Mouse (Mus musculus) layer of hippocampus, adult 9-11 months (tissue): ENCODE results near the gene Hpn.
A peak's percentile ranks its signal among the peaks of the same experiment; 100 is the strongest.

Experiments
- DNase-seq: peaks from one replicate; pipeline ENCODE4 v3.0.0; 2022

Hpn gene

DNA sequence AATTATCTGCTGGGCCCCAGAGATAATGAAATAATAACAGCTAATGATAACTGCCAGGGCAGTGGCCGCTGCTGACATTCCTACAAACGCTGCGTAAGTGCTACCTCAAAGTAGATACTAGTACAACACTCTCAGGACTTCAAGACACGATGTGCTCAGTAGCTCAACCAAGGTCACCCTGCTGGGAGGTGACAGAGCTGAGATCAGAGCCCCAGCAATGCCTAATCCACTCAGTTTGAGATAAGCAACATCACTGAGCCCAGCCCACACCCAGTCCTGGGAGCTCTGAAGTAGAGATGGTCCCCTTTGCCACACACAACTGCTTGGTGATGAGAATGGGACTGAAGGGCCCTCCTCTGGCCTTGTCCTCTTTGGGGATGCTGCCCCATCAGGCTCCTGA is 25.2 kb upstream of the Hpn start:
- no peak for DNase-seq

DNA sequence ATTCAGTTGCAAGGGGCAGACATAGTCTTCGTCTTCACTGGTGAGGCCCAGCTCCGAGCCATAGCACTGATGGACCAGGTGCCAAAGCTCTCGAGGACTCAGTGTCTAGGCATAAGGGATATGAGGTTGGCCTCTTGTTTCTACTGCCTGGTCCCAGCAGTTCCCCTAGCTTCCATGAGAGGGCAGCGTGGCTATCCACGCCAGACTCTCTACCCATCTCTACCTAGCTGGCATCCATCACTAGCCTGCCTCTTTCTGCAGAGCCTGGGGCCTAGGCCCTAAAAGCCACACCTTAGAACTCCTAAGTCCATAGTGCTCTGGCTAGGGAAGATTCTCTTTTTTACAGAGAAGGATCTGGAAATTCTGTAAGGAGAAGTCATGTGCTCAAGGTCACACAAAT is 24.7 kb upstream of the Hpn start:
- DNase-seq = no peak

- DNase-seq = no peak
Observed at GRCm38 (mm10) chr7:31135717-31136116, 20.6 kb upstream of the Hpn start.

GRCm38 (mm10) chr7:31131866-31132265 is 16.8 kb upstream of the Hpn start:
- no peak for DNase-seq

DNA sequence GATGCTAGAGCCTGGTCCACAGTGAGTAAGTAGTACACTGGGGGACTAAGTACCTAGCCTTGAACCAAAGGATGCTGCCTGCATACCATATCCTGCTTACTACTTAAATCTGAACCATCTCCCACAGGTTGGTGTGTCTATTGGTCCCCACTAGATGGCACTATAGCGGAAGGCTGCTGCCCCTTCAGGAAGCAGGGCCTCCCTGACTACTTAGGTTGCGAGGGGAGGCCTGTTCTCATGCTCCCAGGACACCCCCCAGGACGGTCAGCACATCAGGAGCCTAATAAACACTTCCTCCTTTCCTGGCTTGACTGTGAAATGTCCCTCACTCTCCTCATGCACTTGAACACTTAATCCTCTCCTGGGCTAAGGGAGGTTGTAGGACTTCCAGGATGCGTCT is 15.8 kb upstream of the Hpn start:
- DNase-seq = no peak

DNA sequence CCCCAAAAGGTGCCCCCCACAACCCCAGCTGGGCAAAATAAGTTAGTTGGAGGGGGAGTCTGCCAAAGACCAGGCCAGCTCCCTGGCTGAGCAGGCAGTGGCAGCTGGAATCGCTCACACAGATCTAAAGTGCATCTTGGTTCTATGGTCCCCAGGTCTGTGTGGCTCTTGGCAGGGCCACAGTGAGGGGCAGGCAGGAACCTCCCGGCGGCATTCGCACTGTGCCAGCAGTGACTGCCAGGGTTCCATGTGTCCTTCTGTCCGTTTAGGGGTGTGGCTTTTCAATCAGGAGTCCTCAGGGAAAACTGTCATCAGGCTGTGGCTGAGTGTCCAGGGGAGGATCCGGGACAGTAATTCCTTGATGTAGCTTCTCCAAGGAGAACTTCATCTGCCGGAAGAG is 15.1 kb upstream of the Hpn start:
- DNase-seq = no peak

DNA sequence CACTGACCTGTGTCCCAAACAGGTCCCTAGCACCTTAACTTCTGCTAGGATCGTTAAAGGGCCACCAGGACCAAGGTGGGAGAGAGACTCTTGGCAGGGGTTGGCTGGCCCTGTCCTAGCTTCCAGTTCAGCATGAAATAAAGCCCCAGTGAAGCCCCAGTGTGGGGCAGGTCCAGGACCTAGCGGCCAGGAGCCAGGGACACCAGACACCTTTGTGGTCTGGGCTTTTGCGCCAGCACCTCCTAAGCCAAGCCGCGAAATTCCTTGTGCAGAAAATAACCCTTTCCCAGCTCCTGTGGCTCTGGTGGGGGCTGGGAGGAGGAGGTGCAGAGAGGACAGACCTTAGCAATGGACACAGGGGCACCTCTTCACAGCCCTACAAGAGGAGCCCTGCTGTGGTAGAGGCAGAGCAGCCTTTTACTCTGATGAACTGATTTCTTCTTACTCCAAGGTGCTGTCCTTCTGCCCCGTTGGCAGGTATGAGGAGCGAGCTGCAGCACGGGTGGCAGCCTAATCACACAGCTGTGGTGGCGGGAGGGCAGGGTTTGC is 13.1 kb upstream of the Hpn start:
- DNase-seq = no peak

DNA sequence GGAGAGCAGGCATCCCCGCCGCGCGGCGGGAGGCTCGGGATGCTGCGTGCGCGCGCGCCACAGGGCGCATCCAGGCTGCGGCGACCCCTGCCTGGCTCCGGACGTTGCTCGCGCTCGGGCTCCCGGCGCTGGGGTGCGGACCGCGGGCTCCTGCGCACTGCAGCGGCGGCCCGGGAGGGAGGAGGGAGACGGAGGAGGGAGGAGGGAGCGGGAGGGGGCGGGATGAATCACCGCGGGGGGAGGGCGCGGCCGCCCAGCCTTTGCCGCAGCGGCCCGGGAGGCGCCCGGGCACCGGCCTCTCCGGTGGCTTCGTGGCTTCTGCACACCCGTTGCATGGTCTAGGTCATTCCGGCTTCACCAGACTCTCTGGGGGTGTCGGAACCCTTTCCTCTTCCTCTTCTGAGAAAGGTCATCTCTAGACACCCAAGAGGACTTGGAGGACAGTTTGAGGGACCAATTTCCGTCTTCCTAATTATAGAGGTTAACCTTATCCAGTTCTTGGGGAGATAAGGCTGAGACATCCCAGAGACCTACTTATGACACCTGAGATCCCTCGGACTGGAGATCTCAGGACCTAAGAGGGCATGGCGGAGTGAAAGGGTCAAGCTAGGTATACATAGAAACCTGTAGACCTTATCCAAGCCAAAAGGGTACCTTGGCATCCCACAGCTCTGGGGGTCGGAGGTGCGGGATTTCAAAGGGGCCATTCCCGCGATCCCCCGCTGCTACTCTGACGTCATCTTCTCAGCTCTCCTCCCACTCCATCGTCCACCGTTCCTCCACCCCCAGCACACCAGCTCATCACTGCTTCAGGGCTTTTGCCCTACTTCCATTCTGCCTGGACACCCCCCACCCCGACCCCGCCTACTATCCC is 12.0 kb upstream of the Hpn start, which contains the start of gene Scn1b:
Gene Scn1b, minus strand, starts transcription at position 153 of the 874 bp plus-strand sequence.
- DNase-seq = no peak

GRCm38 (mm10) chr7:31126211-31126751 is 11.2 kb upstream of the Hpn start:
- no peak for DNase-seq

- no peak for DNase-seq
Observed at GRCm38 (mm10) chr7:31125116-31125515, 10.0 kb upstream of the Hpn start.

GRCm38 (mm10) chr7:31124381-31124780 is 9.3 kb upstream of the Hpn start:
- DNase-seq = no peak

- DNase-seq = no peak
Observed at GRCm38 (mm10) chr7:31123697-31124096, 8.6 kb upstream of the Hpn start.

- no peak for DNase-seq
Observed at GRCm38 (mm10) chr7:31122641-31123631, 7.8 kb upstream of the Hpn start.

GRCm38 (mm10) chr7:31119556-31119955 is 4.5 kb upstream of the Hpn start:
- no peak for DNase-seq

- DNase-seq = no peak
Observed at GRCm38 (mm10) chr7:31118486-31118885, 3.4 kb upstream of the Hpn start.

DNA sequence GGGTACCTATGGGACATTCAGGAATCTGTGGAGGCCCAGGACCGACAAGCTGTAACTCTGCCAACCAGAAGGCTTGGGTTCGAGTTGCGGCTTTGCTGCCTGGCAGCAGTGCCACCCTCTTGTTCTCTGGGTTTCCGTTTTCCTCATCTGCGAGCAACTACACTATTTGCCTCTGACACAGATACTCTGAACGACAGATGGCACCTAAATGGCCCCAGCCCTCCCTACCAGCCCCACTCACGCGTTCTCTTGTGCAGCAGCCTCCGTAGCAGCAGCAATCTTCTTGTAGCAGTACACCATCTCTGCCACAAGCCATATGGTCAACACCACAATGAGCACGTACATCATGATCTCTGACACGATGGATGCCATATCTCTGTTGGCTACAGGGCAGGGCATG is 2.4 kb upstream of the Hpn start:
- peak; percentile 83 for DNase-seq

- DNase-seq = no peak
Observed at GRCm38 (mm10) chr7:31116721-31117145, 1.6 kb upstream of the Hpn start.

DNA sequence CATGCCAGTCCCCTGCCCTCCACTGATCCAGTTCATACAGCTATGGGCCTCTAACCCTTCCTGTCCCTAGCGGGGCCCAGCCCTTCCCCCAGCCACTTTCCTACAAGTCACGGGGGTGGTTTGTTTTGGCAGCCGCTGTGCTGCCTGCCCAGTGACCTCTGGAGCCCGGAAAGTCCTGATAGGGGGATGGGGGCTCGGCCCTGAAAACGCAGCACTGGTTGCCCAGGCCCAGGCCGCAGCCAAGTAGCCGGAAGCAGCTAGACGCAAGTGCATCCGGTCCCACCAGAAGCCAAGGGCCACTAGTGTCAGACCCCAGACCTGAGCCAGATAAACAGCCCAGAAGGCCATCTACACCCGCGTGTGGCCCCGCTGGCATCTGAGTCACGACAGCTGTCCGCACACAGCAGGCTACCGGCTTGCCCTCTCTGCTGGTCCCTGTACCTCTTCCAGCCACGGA is 525 bp upstream of the Hpn start:
- peak; percentile 63 for DNase-seq

GRCm38 (mm10) chr7:31114646-31115045 is 444 bp downstream of the Hpn start:
- no peak for DNase-seq

- no peak for DNase-seq
Observed at GRCm38 (mm10) chr7:31113800-31114199, 1.3 kb downstream of the Hpn start.

DNA sequence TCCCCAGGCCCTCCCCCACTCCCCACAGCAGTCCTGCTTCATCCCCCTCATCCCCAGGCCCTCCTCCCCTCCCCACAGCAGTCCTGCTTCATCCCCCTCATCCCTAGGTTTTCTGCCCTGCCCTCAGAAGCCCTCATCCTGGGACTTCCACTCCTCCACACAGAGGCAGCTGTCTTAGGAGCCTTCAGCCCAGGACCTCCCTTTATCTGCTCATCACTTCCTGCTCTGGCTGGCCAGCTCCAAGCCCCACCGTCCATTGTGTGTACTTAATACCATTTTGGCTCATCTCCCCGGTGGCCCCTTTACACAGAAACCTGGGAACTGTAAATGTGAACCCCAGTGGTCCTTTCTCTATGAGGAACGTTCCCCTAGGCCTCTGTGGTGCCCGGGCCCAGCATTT is 3.1 kb downstream of the Hpn start:
- no peak for DNase-seq

DNA sequence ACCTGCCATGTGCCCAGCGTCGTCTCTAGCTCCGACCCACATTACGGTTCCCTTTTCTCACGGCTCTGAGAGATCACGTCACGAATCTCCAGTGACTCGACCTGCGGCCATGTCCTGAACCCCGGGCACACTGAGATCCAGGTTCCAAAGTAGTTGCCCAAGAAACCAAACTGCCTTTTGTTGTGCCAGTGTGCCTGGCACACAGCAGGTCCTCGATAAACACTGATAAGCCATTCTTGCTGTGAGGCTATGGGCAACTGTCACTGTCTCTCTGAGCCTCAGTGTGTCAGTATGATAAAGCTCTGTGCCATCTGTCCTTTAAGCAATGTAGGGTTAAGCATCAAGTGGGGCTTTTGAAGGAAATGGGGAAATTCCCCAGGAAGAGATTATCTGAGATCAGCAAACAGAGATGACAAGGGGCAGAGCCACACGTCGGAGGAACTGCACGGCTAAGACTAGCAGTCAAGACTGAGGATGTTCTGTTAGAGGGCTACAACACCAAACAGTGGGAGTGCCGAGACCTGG is 4.2 kb downstream of the Hpn start:
- DNase-seq = no peak

DNA sequence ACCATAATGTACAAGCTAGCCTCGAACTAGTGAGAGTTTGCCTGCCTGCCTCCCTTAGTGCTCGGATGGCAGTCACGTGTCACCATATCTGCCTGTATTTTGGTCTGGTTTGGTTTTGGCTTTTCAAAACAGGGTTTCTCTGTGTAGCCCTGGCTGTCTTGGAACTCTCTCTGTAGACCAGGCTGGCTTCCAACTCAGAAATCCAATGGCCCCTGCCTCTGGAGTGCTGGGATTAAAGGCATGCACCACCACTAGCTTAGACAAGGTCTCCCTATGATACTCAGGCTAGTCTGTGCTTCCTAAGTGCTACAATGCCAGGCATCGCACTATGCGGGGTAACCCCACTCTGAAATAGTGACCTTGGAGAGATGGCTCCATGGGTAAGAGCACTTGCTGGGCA is 5.3 kb downstream of the Hpn start:
- no peak for DNase-seq
